Mouse (Mus musculus): ENCODE results near the gene Tmub2.

Tmub2 gene

DNA sequence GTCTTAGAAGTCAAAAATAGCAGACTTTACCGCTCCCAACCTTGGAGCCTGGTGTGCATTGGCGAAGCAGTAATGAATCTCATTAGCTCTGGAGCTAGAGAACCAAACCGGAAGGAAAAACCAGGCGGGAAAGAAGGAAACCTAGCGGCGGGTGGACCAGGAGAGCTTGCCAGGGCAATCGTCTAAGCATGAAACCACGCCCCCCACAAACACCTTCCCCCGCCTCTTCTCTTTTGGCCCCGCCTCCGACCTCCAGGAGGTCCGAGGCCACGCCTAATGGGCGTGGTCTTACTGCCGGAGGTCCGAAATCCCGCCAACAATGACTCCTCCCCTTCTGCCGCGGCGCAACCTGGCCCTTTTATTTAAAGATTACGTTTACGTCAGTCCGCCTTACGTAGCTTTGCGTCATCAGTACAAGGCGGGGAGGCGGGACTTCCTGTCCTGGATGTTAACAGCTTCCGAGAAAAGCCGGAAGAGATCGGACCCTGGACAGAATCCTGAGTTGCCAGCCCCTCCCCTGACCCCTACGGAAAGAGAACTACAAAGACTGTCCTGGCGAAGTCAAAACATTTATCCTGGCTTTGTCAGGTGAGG is at the start of gene Tmub2:
Gene Tmub2 (plus strand): TSS at position 431 of the 594 bp plus-strand sequence.
- DNase-seq (ENCODE audit: extremely low read depth, low read depth) = peak; percentile 95

DNA sequence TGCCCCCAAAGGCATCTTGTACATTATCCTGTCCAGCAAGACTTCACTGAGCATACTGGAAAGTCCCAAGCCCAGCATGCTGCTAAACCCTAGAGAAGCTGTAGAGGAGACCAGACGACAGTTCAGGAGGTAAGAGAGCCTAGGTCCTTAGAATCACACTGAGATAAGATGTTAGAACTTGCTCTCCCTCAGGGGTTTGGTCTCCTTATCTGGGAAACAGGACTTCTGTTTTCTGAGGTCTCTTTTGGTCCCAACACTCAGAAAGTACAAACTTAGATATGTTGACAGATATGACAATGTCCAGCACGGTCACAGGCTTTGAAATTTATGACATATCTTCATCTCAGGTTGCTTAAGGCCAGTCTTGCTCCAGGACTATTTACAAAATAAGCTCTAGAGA is 48.7 kb upstream of the Tmub2 start:
- DNase-seq (ENCODE audit: extremely low read depth, low read depth) = no peak

DNA sequence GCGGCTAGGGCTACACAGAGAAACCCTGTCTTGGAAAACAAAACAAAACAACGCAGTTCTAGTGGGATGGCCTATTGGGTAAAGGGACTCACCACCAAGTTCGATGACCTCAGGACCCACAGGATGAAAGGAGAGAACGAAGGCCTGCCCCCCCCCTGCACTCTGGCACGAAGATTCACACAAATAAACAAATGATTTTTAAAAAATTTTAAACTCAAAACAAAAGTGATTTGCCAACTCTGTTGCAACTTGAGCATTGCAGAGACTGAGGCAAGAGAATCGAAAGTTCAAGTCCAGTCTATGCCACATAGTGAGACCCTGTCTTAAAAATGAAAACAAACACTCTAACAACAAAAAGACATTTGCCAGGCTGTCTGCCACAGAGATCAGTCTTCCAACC is 44.1 kb upstream of the Tmub2 start:
- DNase-seq (ENCODE audit: extremely low read depth, low read depth) = no peak

DNA sequence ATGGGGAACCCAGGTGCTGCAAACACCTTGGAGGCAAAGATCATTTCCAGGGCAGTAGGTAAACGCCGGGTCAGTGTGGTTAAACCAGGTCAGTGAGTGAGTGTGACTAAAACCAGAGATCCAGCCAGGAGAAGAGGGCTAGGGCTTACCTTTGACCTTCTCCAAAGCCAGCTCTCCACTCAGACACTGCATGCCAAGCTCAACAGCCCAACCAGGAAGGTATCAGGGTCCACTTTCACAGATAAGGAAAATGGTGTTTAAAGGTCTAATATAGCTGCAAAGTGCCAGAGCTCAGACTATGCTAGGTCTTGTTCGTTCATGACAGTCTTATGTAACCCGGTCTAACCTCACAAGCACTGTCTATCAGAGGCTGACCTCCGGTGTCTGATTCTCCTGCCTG is 43.5 kb upstream of the Tmub2 start:
- DNase-seq (ENCODE audit: extremely low read depth, low read depth) = no peak

DNA sequence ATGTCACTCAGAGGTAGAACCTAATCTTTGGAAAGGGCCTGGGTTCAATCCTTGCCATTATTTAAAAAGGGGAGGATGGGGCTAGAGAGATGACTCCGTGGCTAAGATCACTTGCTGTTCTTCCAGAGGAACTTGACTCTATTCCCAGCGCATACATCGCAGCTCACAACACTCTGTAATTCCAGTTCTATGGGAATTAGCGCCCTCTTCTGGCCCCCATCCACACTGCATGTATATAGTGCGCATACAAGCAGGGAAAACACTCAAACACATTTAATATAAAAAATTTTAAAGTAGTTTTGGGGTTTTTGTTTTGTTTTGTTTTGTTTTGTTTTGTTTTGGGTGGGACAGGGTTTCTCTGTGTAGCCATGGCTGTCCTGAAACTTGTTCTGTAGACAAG is 42.9 kb upstream of the Tmub2 start:
- DNase-seq (ENCODE audit: extremely low read depth, low read depth) = no peak

DNA sequence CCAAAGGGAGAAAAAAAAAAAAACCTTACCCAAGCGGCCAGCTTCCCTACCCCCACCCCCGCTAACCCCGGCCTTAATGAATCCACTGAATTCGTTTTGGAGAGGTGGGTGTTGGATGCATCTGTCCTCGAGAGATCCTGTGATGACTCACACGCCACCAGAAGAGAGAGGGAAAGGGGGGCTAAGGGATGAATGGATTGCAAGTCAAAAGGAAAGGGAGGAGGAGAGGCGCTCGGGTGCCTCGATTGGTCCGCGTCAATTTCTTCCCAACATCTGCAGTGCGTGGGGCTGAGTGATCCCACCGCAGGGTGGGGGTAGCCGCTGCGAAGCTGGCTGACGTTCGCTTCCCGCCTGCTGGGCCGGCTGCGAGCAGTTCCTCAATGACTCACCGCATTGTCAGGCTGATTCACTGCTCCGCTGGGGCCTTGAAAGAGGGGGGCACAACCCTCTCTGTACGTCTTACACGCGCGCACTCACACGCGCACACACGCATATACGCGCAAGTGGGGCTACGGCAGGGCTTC is 39.7 kb upstream of the Tmub2 start:
- peak; percentile 69 for DNase-seq (ENCODE audit: extremely low read depth, low read depth)

DNA sequence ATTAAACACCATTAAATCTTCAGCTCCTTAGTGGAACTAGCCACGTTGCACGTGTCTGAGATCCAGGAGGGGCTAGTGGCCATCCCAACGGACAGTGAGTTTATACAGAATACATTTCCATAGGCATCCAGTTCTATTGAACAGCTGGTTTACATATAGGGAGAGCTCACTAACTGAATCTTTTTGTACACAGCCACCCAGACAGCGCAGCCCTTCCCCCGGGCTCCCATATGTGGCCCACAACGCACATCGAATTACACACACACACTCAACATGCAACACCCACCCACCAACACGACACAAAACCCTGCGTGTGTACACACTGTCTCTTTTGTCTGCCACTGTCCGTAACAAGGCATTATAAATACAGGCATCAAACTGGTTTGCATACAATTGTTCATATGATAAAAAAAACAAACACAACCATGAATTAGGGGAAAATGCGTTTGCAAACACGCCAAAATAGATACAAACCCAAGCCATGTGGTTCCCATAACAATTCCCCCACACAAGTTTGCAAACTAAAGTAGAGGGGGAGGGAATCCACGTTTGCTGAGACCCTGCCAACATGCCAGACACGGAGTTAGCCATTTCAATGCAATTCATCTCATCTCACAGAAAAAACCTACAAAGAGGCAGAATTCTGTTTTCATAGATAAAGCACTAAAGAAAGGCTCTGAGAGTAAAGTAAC is 39.0 kb upstream of the Tmub2 start:
- DNase-seq (ENCODE audit: extremely low read depth, low read depth) = no peak

DNA sequence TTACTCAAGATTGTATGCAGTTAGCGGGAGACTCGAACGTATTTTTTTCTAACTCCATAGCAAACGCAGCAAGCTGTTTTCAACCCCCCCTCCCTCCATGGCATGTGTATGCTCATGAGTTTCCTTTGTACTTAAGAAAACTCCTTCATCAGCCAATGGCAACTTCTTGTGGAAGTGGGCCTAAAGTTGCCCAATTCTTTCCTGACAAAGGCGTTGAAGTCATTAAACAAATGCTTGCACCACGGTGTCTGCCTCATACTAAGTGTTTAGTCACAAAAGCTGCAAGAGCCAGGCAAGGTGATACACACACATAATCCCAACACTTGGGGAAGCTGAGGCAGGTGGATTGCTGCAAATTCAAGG is 38.5 kb upstream of the Tmub2 start:
- DNase-seq (ENCODE audit: extremely low read depth, low read depth) = no peak

DNA sequence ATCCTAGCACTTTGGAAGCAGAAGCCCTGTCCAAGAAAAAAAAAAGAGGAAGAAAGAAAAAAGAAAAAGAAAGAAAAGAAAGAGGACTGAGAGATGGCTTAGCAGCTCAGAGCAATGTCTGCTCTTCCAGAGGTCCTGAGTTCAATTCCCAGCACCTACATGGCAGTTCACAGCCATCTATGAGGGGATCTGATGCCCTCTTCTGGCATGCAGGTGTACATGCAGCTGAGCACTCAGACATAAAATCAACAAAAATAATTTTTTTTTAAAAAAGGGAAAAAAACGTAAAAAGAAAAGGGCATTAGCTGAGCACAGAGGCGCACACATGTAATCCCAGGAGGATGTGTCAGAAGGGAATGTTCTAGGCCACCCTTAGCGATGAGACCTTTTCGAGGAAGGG is 37.9 kb upstream of the Tmub2 start:
- DNase-seq (ENCODE audit: extremely low read depth, low read depth) = no peak

DNA sequence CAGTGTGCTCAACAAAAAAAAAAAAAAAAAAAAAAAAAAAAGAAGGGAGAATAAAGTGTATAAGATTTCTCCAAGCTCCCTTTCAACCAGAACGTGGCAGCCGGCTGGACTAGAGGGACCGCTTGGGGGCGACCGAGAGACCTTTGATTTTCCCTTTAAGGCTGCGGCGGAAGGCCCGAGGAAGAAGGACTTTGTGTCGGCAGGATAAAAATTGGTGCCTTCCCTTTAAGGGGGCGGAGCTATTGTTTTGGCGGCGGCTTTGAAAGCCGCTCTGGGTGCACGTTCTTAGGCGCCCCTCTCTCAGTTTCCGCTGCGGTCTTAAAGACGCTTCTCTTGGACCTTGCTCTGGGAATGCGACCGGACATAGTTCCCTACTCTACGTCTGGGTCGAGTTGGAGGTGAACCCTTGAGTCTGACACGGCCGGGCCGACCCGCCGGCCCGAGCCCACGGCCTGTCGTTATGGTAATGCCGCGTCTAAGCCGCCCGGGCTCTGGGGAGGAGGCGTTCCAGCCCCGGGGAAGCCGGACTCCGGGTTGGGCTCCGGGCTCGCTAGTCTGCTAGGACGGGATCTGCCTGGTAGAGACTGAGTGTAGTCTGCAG is 36.0 kb upstream of the Tmub2 start, which contains the start of gene BC030867:
Gene BC030867 (plus strand): TSS at position 253 of the 601 bp plus-strand sequence.
- DNase-seq (ENCODE audit: extremely low read depth, low read depth) = peak; percentile 85

DNA sequence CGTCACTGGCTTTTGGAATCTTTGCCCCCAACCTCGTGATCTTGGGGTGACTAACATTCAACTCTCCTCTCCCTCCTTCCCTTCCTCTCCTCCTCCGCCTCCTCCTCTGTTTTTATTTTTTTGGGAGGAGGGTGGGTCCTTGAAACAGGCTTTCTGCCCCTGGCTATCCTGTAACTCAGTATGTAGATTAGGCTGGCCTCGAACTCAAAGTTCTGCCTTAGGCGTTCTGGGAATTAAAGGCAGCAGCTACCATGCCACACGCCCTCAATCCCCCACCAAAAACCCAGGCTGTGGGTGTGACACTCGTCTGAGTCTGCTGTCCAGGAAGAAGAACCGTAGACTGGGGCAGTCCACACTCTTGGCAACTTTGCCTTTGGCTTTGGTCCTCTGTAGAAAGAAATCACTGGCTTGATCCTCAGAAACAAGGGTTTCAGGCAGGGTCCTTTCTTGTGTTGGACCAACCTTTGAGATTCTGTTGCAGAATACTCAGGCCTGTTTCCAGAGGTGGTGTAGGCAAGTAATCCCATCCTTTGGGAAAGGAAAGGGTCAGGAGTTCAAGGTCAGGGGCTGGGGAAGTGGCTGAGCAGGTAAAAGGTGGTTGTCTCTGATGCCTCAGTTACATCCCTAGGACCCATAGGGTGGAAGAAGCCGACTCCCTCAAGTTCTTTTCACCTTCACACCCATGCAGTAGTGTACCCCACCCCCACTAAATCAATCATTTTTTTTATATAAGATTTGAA is 35.2 kb upstream of the Tmub2 start:
- DNase-seq (ENCODE audit: extremely low read depth, low read depth) = no peak

DNA sequence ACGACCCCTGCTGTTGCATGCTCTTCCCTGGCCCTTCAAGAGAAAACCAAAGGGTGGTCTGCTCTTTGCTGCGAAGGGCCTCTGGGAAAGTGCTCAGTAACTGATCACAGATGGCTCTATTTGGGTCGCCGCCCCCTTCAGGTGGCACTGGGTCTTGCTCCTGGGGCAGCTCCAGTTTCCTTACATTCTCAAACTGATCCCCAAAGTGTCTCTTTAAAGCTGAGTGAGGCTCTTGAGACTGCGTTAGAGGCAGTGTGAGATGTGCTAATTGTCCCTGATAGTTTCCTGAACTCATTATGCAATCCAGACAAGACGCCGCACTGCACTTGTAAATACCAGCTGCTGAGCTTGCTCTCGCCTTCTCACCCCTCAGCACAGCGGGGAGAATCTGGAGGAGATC is 27.2 kb upstream of the Tmub2 start:
- DNase-seq (ENCODE audit: extremely low read depth, low read depth) = no peak

DNA sequence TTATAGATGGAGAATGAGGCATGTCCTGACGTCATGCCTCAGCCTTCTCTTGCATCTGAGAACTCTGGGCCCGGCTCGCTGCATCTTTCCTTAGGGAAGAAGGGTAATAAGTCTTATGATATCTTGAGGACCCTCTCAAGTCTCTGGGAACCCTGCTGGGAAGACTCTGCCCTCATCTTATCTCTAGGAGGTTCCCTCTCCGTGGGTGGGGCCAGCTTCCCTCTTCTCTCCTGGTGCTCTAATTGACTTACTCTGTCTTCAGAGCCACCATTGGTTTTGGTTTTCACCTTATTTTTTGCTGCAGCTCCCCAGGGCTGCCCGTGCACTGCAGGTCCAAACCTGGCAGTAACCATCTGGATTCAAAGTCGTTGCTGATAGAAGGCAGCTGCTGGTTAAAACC is 26.6 kb upstream of the Tmub2 start:
- no peak for DNase-seq (ENCODE audit: extremely low read depth, low read depth)

DNA sequence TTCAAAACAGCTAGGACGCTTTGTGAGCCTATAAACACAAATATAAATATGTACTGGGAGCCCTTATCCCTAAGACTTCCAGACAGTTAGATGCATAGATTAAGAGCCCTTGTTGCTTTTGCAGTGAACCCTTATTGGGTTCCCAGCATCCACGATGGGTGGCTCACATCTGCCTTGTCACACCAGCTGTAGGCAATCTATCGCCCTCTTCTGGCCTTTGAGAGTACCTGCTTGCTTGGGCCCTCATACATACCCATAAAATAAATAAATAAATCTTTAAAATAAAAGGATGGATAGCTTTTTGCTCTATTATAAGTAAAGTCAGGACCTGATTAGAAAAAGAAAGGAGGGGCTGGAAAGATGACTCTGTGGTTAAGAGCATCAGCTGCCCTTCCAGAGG is 26.2 kb upstream of the Tmub2 start:
- DNase-seq (ENCODE audit: extremely low read depth, low read depth) = no peak

DNA sequence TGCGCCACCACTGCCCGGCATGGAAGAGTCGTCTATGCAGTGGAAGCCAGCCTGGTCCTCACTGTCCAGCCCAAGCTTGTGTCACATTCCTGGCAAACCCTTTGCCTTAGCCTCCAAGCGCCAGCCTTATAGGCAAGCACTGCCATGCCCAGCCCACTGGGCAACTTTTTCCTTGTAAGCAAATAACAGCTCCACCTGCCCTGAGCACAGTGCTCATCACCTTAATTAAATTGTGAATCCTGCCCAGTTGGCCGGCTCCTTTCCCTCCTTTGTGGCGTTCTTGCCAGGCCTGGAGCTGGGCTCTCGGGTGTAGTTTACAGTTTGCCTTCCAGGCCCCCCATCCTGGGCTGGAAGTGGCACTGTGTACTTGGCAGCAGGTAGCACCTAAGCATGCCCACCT is 21.5 kb upstream of the Tmub2 start:
- DNase-seq (ENCODE audit: extremely low read depth, low read depth) = no peak

DNA sequence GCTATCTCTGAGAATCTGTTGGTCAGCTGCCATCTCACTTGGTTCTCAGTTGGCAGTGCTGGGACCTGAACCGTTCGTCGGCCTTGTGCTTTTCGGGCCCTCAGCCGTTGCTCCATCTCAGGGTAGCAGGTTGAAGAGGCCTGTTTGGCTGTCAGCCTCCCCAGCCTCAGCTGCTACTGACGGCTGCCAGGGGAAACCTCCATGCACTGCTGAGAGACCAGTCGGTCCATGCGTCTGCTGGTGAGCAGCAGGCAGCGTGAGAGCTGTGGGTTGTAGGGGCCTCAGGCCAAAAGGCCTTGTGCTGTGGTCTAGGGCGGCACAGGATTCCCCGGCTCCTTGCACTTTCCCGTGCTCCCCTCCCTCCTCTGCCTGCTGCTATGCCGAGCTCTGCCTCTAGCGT is 18.9 kb upstream of the Tmub2 start:
- no peak for DNase-seq (ENCODE audit: extremely low read depth, low read depth)

DNA sequence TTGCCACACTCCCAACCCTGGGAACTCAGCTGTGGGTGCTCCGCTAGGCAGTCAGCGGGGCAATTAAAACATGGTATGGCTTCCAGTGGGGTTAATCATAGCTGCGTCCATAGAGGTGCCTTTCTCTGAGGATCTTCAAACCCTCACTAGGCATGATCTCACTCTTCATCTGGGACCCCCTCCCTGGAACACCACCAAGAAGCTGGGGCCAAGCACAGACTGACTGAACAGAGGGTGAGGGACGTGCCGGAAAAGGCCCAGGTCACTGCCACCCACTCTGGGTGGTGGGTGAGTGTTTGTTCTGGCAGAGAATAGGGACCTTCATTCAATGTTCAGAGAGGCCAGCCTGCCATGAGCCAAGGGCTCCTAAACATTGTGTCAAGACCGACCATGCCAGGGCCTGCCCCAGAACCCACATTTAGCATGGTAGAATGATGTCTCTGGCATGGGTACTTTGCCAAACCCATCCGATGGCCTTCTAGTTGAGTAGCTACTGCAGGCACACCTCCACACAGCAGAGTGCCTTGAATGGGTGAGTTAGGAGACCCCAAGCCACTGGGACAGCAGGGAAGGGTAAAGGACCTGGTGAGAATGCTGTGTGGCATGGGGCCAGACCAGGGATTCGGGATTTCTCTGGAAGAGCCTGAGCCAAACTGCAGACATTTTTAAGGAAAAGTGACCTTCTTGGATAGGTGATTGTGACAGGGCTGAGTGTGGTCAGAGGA is 17.9 kb upstream of the Tmub2 start:
- no peak for DNase-seq (ENCODE audit: extremely low read depth, low read depth)

DNA sequence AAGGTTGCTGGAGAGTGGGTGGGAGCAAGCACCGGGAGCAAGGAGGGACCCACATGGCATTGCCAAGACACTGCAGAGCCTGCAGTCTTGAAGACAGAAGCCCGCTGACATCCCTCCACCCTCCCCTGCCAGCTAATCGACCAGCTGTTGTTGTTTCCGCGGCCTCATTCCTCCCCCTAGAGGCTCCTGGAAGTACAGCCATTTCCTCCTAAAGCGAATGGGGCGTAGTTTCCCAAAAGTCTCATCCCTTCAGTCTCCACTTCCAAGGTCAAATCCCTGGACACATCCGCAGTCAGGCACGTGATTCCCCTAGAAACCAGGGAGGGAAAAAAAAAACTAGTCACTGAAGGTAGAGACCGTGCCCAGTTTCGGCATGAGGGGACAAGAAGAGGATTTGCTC is 17.3 kb upstream of the Tmub2 start:
- peak; percentile 27 for DNase-seq (ENCODE audit: extremely low read depth, low read depth)

DNA sequence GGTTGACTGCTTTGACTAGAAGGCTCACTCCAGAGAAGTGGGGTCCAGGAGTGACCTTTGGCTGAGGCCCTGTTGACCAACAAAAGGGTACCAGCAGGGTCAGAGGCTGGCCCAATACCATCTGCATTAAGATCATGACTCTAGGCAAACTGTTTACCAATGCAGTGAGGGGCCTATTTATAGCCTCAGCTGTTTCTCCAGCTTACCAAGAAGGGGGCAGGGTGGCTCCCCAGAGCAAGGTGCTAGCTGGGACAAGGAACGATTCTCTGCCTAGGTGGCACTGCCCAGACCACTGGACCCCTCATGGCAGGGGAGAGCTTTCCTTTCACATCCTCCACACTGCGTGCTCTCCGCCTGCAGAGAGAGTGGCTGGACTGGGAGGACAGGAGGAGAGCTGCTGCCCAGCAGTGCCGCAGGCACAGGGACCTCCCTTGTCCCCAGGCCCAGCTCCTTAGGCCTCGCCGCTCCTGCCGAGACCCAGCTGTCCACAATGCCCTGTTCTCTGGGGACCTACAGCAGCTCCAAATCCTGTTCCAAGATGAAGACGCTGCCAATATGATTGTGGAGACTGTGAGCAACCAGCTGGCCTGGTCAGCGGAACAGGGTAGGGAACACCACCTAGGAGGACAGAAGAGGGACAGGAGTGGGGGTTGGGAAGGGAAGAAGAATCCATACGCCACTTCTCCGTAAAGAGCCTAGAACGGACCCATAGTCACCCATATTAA is 16.0 kb upstream of the Tmub2 start, which contains the start of gene Asb16:
Gene Asb16 (plus strand): TSS at position 224 of the 725 bp plus-strand sequence.
- DNase-seq (ENCODE audit: extremely low read depth, low read depth) = no peak

DNA sequence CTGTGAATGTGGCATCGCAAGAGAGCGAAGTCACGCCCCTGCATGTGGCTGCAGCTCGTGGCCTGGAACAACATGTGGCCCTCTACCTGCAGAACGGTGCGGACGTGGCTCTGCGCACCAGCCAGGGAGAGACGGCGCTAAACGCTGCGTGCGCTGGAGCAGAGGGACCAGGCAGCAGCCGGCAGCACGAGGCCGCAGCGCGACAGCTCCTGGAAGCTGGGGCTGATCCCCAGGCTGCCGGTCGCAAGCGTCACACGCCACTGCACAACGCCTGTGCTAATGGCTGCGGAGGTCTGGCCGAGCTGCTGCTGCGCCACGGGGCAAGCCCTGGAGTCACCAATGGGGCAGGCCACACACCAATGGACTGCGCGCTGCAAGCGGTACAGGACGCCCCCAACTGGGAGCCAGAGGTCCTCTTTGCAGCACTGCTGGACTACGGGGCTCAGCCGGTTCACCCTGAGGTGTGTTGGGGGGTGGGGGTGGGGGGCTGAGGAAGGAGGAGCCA is 8.3 kb upstream of the Tmub2 start:
- no peak for DNase-seq (ENCODE audit: extremely low read depth, low read depth)

Measured in MEL-GATA-1-ER (cell line).